ENCODE assay signal across 25 mouse cellular contexts in the genomic region with DNA sequence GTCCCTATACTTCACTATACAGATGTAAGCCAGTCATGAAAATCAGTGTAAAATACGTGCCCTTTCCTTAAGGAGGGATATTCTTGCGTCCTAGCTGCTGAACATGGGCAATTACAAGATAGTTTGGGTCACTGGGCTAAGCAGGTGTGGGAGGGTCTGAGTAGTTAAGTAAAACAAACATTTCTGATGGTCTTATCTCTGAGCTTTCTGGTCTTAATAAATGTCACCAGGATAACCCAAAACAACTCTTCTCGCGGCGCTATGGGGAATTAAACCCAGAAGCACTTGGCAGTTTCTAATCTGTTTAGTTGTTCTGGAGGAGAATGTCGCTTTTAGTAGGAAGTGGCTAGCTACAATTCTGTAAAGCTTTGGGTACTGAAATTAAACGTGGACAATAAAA.
"Had no signal": no experiment of that assay in that cellular context is flagged by ENCODE, and none has a peak within 500 bp of the region (broad histone marks: within the 10 kb centered on the region; RNA-seq: fewer than 3 reads in every experiment).

No protein-coding gene starts in this region.

- H3K36me3 ChIP-seq: heart, embryonic 10.5 days; heart, embryonic 12.5 days; hindbrain, embryonic 10.5 days; hindbrain, embryonic 12.5 days; limb, embryonic 10.5 days; limb, embryonic 12.5 days; liver, embryonic 12.5 days had no signal

- H3K4me2 ChIP-seq: heart, embryonic 12.5 days; hindbrain, embryonic 12.5 days; hindbrain, embryonic 14.5 days; limb, embryonic 12.5 days; liver, embryonic 12.5 days had no signal

- H3K27me3 ChIP-seq: heart, embryonic 12.5 days; hindbrain, embryonic 12.5 days; limb, embryonic 12.5 days; liver, embryonic 12.5 days had no signal

- DNase-seq: gastrocnemius, adult 2 months; gastrocnemius, postnatal 10 days; gastrocnemius, postnatal 25 days; heart, adult 18-20 months; heart, postnatal 10 days; heart, postnatal 4 days; kidney, adult 18-20 months; kidney, adult 8-10 months; kidney, postnatal 10 days; kidney, postnatal 25 days; kidney, postnatal 4 days; liver had no signal

- H3K4me1 ChIP-seq: heart, embryonic 10.5 days; heart, embryonic 12.5 days; hindbrain, embryonic 10.5 days; hindbrain, embryonic 12.5 days; limb, embryonic 10.5 days; limb, embryonic 12.5 days; liver, embryonic 12.5 days had no signal

- H3K9ac ChIP-seq: heart, embryonic 12.5 days; hindbrain, embryonic 12.5 days; hindbrain, embryonic 14.5 days; limb, embryonic 12.5 days; liver, embryonic 12.5 days; liver, embryonic 14.5 days had no signal

- H3K27ac ChIP-seq: gastrocnemius, adult 2 months; heart, embryonic 10.5 days; hindbrain, embryonic 10.5 days; hindbrain, embryonic 12.5 days; hindbrain, embryonic 14.5 days; layer of hippocampus, adult 2 months; left cerebral cortex, adult 2 months; limb, embryonic 10.5 days; limb, embryonic 12.5 days; liver, embryonic 12.5 days; liver, embryonic 14.5 days had no signal

- H3K9me3 ChIP-seq: heart, embryonic 10.5 days; heart, embryonic 12.5 days; hindbrain, embryonic 10.5 days; hindbrain, embryonic 12.5 days; limb, embryonic 10.5 days; limb, embryonic 12.5 days; liver, embryonic 12.5 days had no signal

- ATAC-seq: hindbrain, embryonic 16.5 days; inflammation-experienced regulatory T-cells, adult 6 months had no signal

- H3K4me3 ChIP-seq: gastrocnemius, adult 2 months; heart, embryonic 10.5 days; heart, embryonic 12.5 days; hindbrain, embryonic 10.5 days; hindbrain, embryonic 12.5 days; layer of hippocampus, adult 2 months; left cerebral cortex, adult 2 months; limb, embryonic 10.5 days; limb, embryonic 12.5 days; liver, embryonic 12.5 days had no signal
